Mouse (Mus musculus): ENCODE results near the gene Calr3. TPM values are rescaled to one million over a fixed set of nuclear protein-coding genes. Genes with fewer than 3 reads are reported as not detected.

Gene Calr3
- polyA plus RNA-seq (2017; shearing (Covaris generic)) = 0.81 TPM

GRCm38 (mm10) chr8:72443338-72443993 is at the start of gene Calr3, which contains the start of gene 1700030K09Rik:
TSS of gene Calr3 (minus strand) at chr8:72443870.
TSS of gene 1700030K09Rik (plus strand) at chr8:72443880.

GRCm38 (mm10) chr8:72491680-72492621 is 48.3 kb upstream of the Calr3 start, which contains the start of gene Slc35e1:
TSS of gene Slc35e1 (minus strand) at chr8:72492614.

GRCm38 (mm10) chr8:72474826-72475546 is 31.3 kb upstream of the Calr3 start, which contains the start of gene Cherp:
TSS of gene Cherp (minus strand) at chr8:72475226.

GRCm38 (mm10) chr8:72421362-72422335 is 22.0 kb downstream of the Calr3 start, which contains the start of gene Eps15l1:
TSS of gene Eps15l1 (minus strand) at chr8:72421460.

Other genes starting within 250 kb of the Calr3 start
- not detected for gene Cib3, start 231.0 kb downstream of the Calr3 start, polyA plus RNA-seq (2017; shearing (Covaris generic))
- not detected for gene Gm11034, start 230.2 kb downstream of the Calr3 start, polyA plus RNA-seq (2017; shearing (Covaris generic))
- gene Fam32a, start 224.1 kb downstream of the Calr3 start, polyA plus RNA-seq (2017; shearing (Covaris generic)) = 124 TPM
- 191 TPM for gene Ap1m1, start 203.9 kb downstream of the Calr3 start, polyA plus RNA-seq (2017; shearing (Covaris generic))
- 3.6 TPM for gene Gm10282, start 138.6 kb downstream of the Calr3 start, polyA plus RNA-seq (2017; shearing (Covaris generic))
- 663 TPM for gene Klf2, start 124.8 kb downstream of the Calr3 start, polyA plus RNA-seq (2017; shearing (Covaris generic))
- 55.7 TPM for gene Eps15l1, start 22.4 kb downstream of the Calr3 start, polyA plus RNA-seq (2017; shearing (Covaris generic))
- 9.3 TPM for gene 1700030K09Rik, start within 50 bp of the Calr3 start, polyA plus RNA-seq (2017; shearing (Covaris generic))
- gene Cherp, start 31.4 kb upstream of the Calr3 start, polyA plus RNA-seq (2017; shearing (Covaris generic)) = 109 TPM
- 54.4 TPM for gene Slc35e1, start 48.7 kb upstream of the Calr3 start, polyA plus RNA-seq (2017; shearing (Covaris generic))
- 19.1 TPM for gene Med26, start 104.4 kb upstream of the Calr3 start, polyA plus RNA-seq (2017; shearing (Covaris generic))
- 57.7 TPM for gene Smim7, start 127.2 kb upstream of the Calr3 start, polyA plus RNA-seq (2017; shearing (Covaris generic))
- gene Tmem38a, start 128.2 kb upstream of the Calr3 start, polyA plus RNA-seq (2017; shearing (Covaris generic)) = 2.4 TPM
- gene Nwd1, start 202.8 kb upstream of the Calr3 start, polyA plus RNA-seq (2017; shearing (Covaris generic)) = 0.08 TPM